Mouse (Mus musculus) MEL (cell line): ENCODE measurements around the gene 6030458C11Rik. TPM values are rescaled to one million over a fixed set of nuclear protein-coding genes. Genes with fewer than 3 reads are reported as not detected.

Source experiments
- DNase-seq: peaks from one replicate; pipeline ENCODE4 v3.0.0; 2011; ENCODE audit warnings: low read depth, low spot score
- H3K27ac ChIP-seq: 2 replicates; pipeline ENCODE4 v1.5.1; 2012; ENCODE audit warnings: low read depth, mild to moderate bottlenecking, control low read depth, low read length, moderate library complexity; ENCODE audit not compliant: control insufficient read depth
- H3K27me3 ChIP-seq, 2 experiments: fragments of 150-350 bp in 1 of 2; sonication (generic) in 1 of 2; 2 replicates each; pipeline ENCODE4 v1.6.1; 2012; ENCODE audit warnings: low read length in 2 of 2, mild to moderate bottlenecking in 2 of 2, improper control_type of control experiment in 1 of 2, moderate library complexity in 1 of 2; ENCODE audit not compliant: insufficient read depth in 2 of 2, control insufficient read depth in 1 of 2
- H3K36me3 ChIP-seq, 2 experiments: 2 replicates each; pipeline ENCODE4 v1.6.1; 2012 to 2014; ENCODE audit warnings: low read length in 2 of 2, improper control_type of control experiment in 1 of 2, inconsistent platforms in 1 of 2, mild to moderate bottlenecking in 1 of 2; ENCODE audit not compliant: insufficient read depth in 2 of 2, control insufficient read depth in 1 of 2
- H3K4me1 ChIP-seq, 2 experiments: fragments of 150-350 bp in 1 of 2; sonication (generic) in 1 of 2; 2 replicates each; pipeline ENCODE4 v1.6.1; 2012; ENCODE audit warnings: low read length in 2 of 2, improper control_type of control experiment in 1 of 2, mild to moderate bottlenecking in 1 of 2; ENCODE audit not compliant: insufficient read depth in 2 of 2, control insufficient read depth in 1 of 2
- H3K4me3 ChIP-seq, 2 experiments: fragments of 150-350 bp in 1 of 2; sonication (generic) in 1 of 2; 2 replicates each; pipeline ENCODE4 v1.5.1; 2012; ENCODE audit warnings: low read depth in 2 of 2, low read length in 2 of 2, mild to moderate bottlenecking in 2 of 2, moderate library complexity in 2 of 2, control low read depth in 1 of 2, improper control_type of control experiment in 1 of 2; ENCODE audit not compliant: control insufficient read depth in 1 of 2, insufficient read depth in 1 of 2
- H3K79me2 ChIP-seq: 2 replicates; pipeline ENCODE4 v1.6.1; 2012; ENCODE audit warnings: mild to moderate bottlenecking, low read length, moderate library complexity; ENCODE audit not compliant: control insufficient read depth, poor library complexity, insufficient read depth
- H3K9ac ChIP-seq: 2 replicates; pipeline ENCODE4 v1.6.1; 2012; ENCODE audit warnings: low read depth, mild to moderate bottlenecking, control low read depth, low read length, moderate library complexity; ENCODE audit not compliant: control insufficient read depth, poor library complexity, severe bottlenecking
- H3K9me3 ChIP-seq: fragments of 150-350 bp; sonication (generic); replicated peaks from 2 replicates; pipeline ENCODE4 v1.6.1; 2012; ENCODE audit warnings: mild to moderate bottlenecking, low read length, improper control_type of control experiment, moderate library complexity; ENCODE audit not compliant: insufficient read depth
- CHD1 ChIP-seq: IDR thresholded peaks from 2 replicates; pipeline ENCODE4 v1.6.1; 2012; ENCODE audit warnings: low read depth, mild to moderate bottlenecking, inconsistent platforms, low read length, improper control_type of control experiment
- CHD2 ChIP-seq: IDR thresholded peaks from 2 replicates; pipeline ENCODE4 v1.6.1; 2011; ENCODE audit warnings: low read length, improper control_type of control experiment
- CTCF ChIP-seq, 3 experiments: IDR thresholded peaks in 2 of 3; conservative IDR thresholded peaks in 1 of 3; 2 replicates each; pipeline ENCODE4 v1.5.1; 2011 to 2012; ENCODE audit warnings: low read length in 3 of 3, low read depth in 2 of 3, mild to moderate bottlenecking in 2 of 3, improper control_type of control experiment in 1 of 3, inconsistent platforms in 1 of 3, mixed read lengths in 1 of 3, moderate library complexity in 1 of 3; ENCODE audit not compliant: control insufficient read depth in 1 of 3, insufficient read depth in 1 of 3, poor library complexity in 1 of 3, severe bottlenecking in 1 of 3
- E2F4 ChIP-seq: IDR thresholded peaks from 2 replicates; pipeline ENCODE4 v1.6.1; 2011; ENCODE audit warnings: low read depth, low read length, improper control_type of control experiment, borderline replicate concordance
- ELF1 ChIP-seq: IDR thresholded peaks from 2 replicates; pipeline ENCODE4 v1.6.1; 2014; ENCODE audit warnings: low read depth, mild to moderate bottlenecking, inconsistent platforms, low read length, improper control_type of control experiment, moderate library complexity
- ETS1 ChIP-seq: IDR thresholded peaks from 2 replicates; pipeline ENCODE4 v1.6.1; 2012; ENCODE audit warnings: low read depth, mild to moderate bottlenecking, inconsistent platforms, low read length, improper control_type of control experiment, moderate library complexity
- GABPA ChIP-seq: IDR thresholded peaks from 2 replicates; pipeline ENCODE4 v1.6.1; 2012; ENCODE audit warnings: low read depth, mild to moderate bottlenecking, inconsistent platforms, low read length, improper control_type of control experiment, moderate library complexity
- GATA1 ChIP-seq: IDR thresholded peaks from 2 replicates; pipeline ENCODE4 v1.6.1; 2011; ENCODE audit warnings: low read depth, low read length, improper control_type of control experiment
- HCFC1 ChIP-seq: IDR thresholded peaks from 2 replicates; pipeline ENCODE4 v1.6.1; 2012; ENCODE audit warnings: low read depth, mild to moderate bottlenecking, inconsistent platforms, low read length, improper control_type of control experiment, moderate library complexity
- JUND ChIP-seq: IDR thresholded peaks from 2 replicates; pipeline ENCODE4 v1.6.1; 2011; ENCODE audit warnings: low read depth, mild to moderate bottlenecking, improper control_type of control experiment, low read length
- MAFK ChIP-seq: IDR thresholded peaks from 2 replicates; pipeline ENCODE4 v1.6.1; 2011; ENCODE audit warnings: low read depth, mild to moderate bottlenecking, low read length, improper control_type of control experiment, borderline replicate concordance
- MAX ChIP-seq: IDR thresholded peaks from 2 replicates; pipeline ENCODE4 v1.6.1; 2011; ENCODE audit warnings: low read length, improper control_type of control experiment
- MAZ ChIP-seq: IDR thresholded peaks from 2 replicates; pipeline ENCODE4 v1.6.1; 2012; ENCODE audit warnings: low read depth, mild to moderate bottlenecking, inconsistent platforms, low read length, improper control_type of control experiment
- MXI1 ChIP-seq: IDR thresholded peaks from 2 replicates; pipeline ENCODE4 v1.6.1; 2011; ENCODE audit warnings: mild to moderate bottlenecking, low read depth, low read length, improper control_type of control experiment
- MYC ChIP-seq: IDR thresholded peaks from 2 replicates; pipeline ENCODE4 v1.6.1; 2011; ENCODE audit warnings: low read depth, mild to moderate bottlenecking, low read length, improper control_type of control experiment, moderate library complexity
- NRF1 ChIP-seq: IDR thresholded peaks from 2 replicates; pipeline ENCODE4 v1.6.1; 2014; ENCODE audit warnings: low read depth, mild to moderate bottlenecking, inconsistent platforms, low read length, improper control_type of control experiment, moderate library complexity; ENCODE audit not compliant: poor library complexity, insufficient read depth, severe bottlenecking
- POLR2A ChIP-seq, 2 experiments: IDR thresholded peaks; 2 replicates each; pipeline ENCODE4 v1.6.1; 2011 to 2012; ENCODE audit warnings: low read length in 2 of 2, mild to moderate bottlenecking in 2 of 2, control low read depth in 1 of 2, improper control_type of control experiment in 1 of 2, low read depth in 1 of 2, moderate library complexity in 1 of 2; ENCODE audit not compliant: control insufficient read depth in 1 of 2, insufficient read depth in 1 of 2, poor library complexity in 1 of 2
- POLR2AphosphoS5 ChIP-seq: IDR thresholded peaks from 2 replicates; pipeline ENCODE4 v1.6.1; 2012; ENCODE audit warnings: low read depth, borderline replicate concordance, mild to moderate bottlenecking, inconsistent platforms, low read length, moderate library complexity, mixed read lengths
- RAD21 ChIP-seq: IDR thresholded peaks from 2 replicates; pipeline ENCODE4 v1.6.1; 2011; ENCODE audit warnings: mild to moderate bottlenecking, low read depth, low read length, improper control_type of control experiment
- RCOR1 ChIP-seq: IDR thresholded peaks from 2 replicates; pipeline ENCODE4 v1.6.1; 2012; ENCODE audit warnings: low read depth, mild to moderate bottlenecking, inconsistent platforms, low read length, improper control_type of control experiment
- SIN3A ChIP-seq: IDR thresholded peaks from 2 replicates; pipeline ENCODE4 v1.6.1; 2012; ENCODE audit warnings: low read length, improper control_type of control experiment, inconsistent platforms
- SMC3 ChIP-seq: IDR thresholded peaks from 2 replicates; pipeline ENCODE4 v1.6.1; 2011; ENCODE audit warnings: low read depth, low read length, improper control_type of control experiment
- TAL1 ChIP-seq: IDR thresholded peaks from 2 replicates; pipeline ENCODE4 v1.6.1; 2012; ENCODE audit warnings: mild to moderate bottlenecking, inconsistent platforms, low read length, moderate library complexity, mixed read lengths
- TBP ChIP-seq: IDR thresholded peaks from 2 replicates; pipeline ENCODE4 v1.8.0; 2011; ENCODE audit warnings: low read depth, low read length, improper control_type of control experiment
- TCF12 ChIP-seq: IDR thresholded peaks from 2 replicates; pipeline ENCODE4 v1.6.1; 2014; ENCODE audit warnings: low read depth, mild to moderate bottlenecking, inconsistent platforms, low read length, improper control_type of control experiment, moderate library complexity
- UBTF ChIP-seq: IDR thresholded peaks from 2 replicates; pipeline ENCODE4 v1.6.1; 2012; ENCODE audit warnings: low read depth, mild to moderate bottlenecking, inconsistent platforms, low read length, improper control_type of control experiment, moderate library complexity, borderline replicate concordance; ENCODE audit not compliant: insufficient read depth
- USF1 ChIP-seq: IDR thresholded peaks from 2 replicates; pipeline ENCODE4 v1.6.1; 2014; ENCODE audit warnings: low read depth, mild to moderate bottlenecking, inconsistent platforms, low read length, improper control_type of control experiment, moderate library complexity
- USF2 ChIP-seq, 2 experiments: IDR thresholded peaks; 2 replicates each; pipeline ENCODE4 v1.6.1; 2011 to 2012; ENCODE audit warnings: improper control_type of control experiment in 2 of 2, low read length in 2 of 2, borderline replicate concordance in 1 of 2, inconsistent platforms in 1 of 2, low read depth in 1 of 2, mild to moderate bottlenecking in 1 of 2; ENCODE audit not compliant: insufficient read depth in 1 of 2
- ZKSCAN1 ChIP-seq: IDR thresholded peaks from 2 replicates; pipeline ENCODE4 v1.6.1; 2012; ENCODE audit warnings: low read depth, mild to moderate bottlenecking, inconsistent platforms, low read length, improper control_type of control experiment, moderate library complexity
- ZMIZ1 ChIP-seq: IDR thresholded peaks from 2 replicates; pipeline ENCODE4 v1.6.1; 2012; ENCODE audit warnings: low read depth, mild to moderate bottlenecking, inconsistent platforms, low read length, improper control_type of control experiment, moderate library complexity
- ZNF384 ChIP-seq: IDR thresholded peaks from 2 replicates; pipeline ENCODE4 v1.6.1; 2012; ENCODE audit warnings: low read depth, mild to moderate bottlenecking, inconsistent platforms, low read length, improper control_type of control experiment
- polyA plus RNA-seq, 2 experiments: library from polyadenylated mRNA; stranded (reverse) in 1 of 2; unstranded in 1 of 2; fragments of >175 nt in 1 of 2; fragments of >200 nt in 1 of 2; gene quantifications; 2 replicates each; pipeline versions ENCODE4 v1.2.1 to v1.2.4; 2012; ENCODE audit warnings: low replicate concordance in 2 of 2, low read depth in 1 of 2; ENCODE audit not compliant: insufficient read length in 2 of 2, insufficient read depth in 1 of 2, missing spikeins in 1 of 2
- total RNA-seq: library from RNA; depleted of rRNA; stranded (reverse); fragments of 300-350 nt; gene quantifications from 2 replicates; pipeline ENCODE4 v1.2.3, GENCODE M21; 2012

6030458C11Rik gene
- total and polyA plus RNA-seq, 3 experiments, result 21.9 to 25.7 TPM; not detected in 1

DNA sequence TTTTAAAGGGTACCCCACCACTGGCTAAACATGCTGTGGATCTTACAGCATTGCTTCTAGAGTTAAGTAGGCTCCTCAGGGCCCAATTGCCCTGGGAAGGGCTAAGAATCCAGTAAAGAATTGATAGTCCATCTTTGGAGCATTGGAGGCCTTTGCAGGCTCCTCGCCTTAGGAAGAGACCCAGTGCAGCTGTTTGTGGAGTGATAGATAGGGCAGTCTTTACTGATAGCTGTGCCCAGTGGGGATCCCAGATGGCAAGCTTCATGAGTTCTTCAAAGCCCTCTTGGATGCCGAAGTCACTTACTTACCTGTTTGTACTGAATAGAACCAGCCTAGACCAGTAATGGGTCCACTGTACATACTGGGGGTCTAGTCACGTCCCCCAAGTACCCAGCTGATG lies 34.2 kb upstream of the 6030458C11Rik start:
- H3K4me3 ChIP-seq, result no peak overlapping the region
- H3K9ac ChIP-seq, result no peak overlapping the region
- peaks cover 10 to 15% of the 10 kb centered on the region in 2 experiments for H3K4me1 ChIP-seq
- no peaks in the 10 kb centered on the region for H3K27me3 ChIP-seq
- H3K79me2 ChIP-seq, result no peaks in the 10 kb centered on the region
- TF ChIP-seq CHD1 (no peak), RAD21 (no peak), HCFC1 (no peak), RCOR1 (no peak), USF2 (IDR thresholded peaks at IDR 0.05; ENCODE audit: borderline replicate concordance in 1 of 2, insufficient read depth in 1 of 2, low read depth in 1 of 2, low read length in 2 of 2) (no peak), MAZ (no peak), MXI1 (no peak), TCF12 (no peak), SMC3 (no peak), TBP (no peak), GABPA (no peak), ZKSCAN1 (no peak), MAX (no peak), TAL1 (no peak), USF1 (no peak), GATA1 (no peak), SIN3A (no peak), E2F4 (no peak), NRF1 (no peak)
- no peak for DNase-seq
- no peaks in the 10 kb centered on the region for H3K9me3 ChIP-seq
- H3K27ac ChIP-seq, result 0 out of 2 replicates have a peak overlapping the region, but pooled peaks have one; percentile 1
- peaks cover 16 to 25% of the 10 kb centered on the region in 2 experiments for H3K36me3 ChIP-seq

DNA sequence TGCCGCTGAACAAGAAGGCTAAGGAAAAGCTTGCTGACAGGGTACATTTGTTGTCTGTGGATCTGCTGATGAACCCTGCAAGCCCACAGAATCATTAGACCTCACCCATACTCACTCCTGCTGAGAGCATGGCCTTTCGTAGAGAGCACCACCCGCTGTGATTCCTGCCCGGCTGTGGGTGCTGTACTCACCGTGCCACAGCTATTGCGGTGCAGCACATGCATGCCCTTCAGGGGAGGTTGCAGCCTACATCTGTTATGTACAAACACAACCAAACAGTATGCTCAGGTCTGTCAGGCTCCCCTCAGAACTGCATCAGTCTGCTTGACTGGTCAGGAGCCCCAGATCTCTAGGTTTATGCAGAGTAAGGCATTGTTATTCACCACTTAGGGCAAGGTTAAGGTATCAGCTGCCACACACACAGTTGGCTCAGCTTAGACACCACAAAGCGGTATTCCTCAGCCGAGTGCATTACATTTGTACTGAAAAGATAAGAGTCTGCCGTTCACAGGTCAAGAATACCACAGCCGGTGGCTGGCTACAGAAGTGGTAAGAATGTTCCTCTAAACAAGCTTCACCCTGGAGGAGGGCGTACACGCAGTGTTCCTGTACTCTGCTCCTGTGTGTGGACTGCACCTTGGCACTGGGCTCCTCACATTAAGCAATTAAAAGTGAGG lies 33.5 kb upstream of the 6030458C11Rik start:
- Histone ChIP-seq H3K4me1 (peaks cover 10 to 15% of the 10 kb centered on the region in 2 experiments), H3K36me3 (peaks cover 16 to 25% of the 10 kb centered on the region in 2 experiments), H3K27ac (peak overlapping the region; percentile 55), H3K9ac (no peak overlapping the region), H3K9me3 (no peaks in the 10 kb centered on the region), H3K27me3 (no peaks in the 10 kb centered on the region), H3K4me3 (no peak overlapping the region), H3K79me2 (no peaks in the 10 kb centered on the region)
- DNase-seq, result peak; percentile 93
- TF ChIP-seq JUND (no peak), MXI1 (peak; percentile 53), NRF1 (no peak), CHD2 (no peak), CTCF (IDR thresholded peaks at IDR 0.05 in 2 of 3, conservative IDR thresholded peaks at IDR 0.05 in 1 of 3; ENCODE audit: control insufficient read depth in 1 of 3, insufficient read depth in 1 of 3, low read depth in 2 of 3, low read length in 3 of 3, poor library complexity in 1 of 3, severe bottlenecking in 1 of 3) (no peak), GABPA (no peak), ELF1 (no peak), MYC (no peak), UBTF (no peak), GATA1 (peak; percentile 92), ETS1 (peak; percentile 92), ZNF384 (no peak), ZMIZ1 (peak; percentile 53), TAL1 (peak; percentile 84), POLR2AphosphoS5 (peak; percentile 79; the same call in 1 of the 2 replicates), POLR2A (IDR thresholded peaks at IDR 0.05; ENCODE audit: control insufficient read depth in 1 of 2, insufficient read depth in 1 of 2, low read depth in 1 of 2, low read length in 2 of 2, poor library complexity in 1 of 2) (0 out of 4 replicates have a peak, but pooled peaks of 1 of the 2 experiments have one; percentile 36), MAFK (0 out of 2 replicates have a peak, but pooled peaks have one; percentile 49), MAZ (peak; percentile 66)
